Mouse (Mus musculus) urinary bladder, postnatal 14 days (tissue): ENCODE results near the gene Rapgef5.

Experiments used
- DNase-seq: peaks from one replicate; pipeline ENCODE4 v3.0.0; 2021; ENCODE audit warnings: low spot score

Gene Rapgef5

DNA sequence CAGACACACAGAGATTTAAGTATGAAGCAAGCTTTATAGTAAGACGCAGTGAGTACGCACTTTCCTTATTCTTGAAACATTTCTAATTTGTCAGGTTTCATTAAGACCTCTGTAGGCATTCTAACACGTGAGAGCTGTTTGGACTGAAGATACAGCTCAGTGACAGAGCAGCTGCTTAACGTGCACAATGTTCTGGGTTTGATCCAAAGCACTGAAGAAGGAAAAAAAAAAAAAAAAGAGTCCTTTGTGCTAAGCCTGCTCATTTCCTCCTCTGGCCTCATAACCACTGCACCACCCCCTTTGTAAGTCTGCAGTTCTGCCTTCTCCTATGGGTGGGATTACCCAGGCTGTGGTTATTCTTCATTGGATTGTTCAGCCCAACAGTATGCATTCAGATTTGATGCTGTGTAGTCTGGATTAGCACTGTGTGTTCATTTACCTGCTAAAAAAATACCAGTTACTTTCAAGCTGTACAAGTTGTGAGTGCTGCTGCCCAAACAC lies 103.3 kb downstream of the Rapgef5 start:
- DNase-seq, result no peak

DNA sequence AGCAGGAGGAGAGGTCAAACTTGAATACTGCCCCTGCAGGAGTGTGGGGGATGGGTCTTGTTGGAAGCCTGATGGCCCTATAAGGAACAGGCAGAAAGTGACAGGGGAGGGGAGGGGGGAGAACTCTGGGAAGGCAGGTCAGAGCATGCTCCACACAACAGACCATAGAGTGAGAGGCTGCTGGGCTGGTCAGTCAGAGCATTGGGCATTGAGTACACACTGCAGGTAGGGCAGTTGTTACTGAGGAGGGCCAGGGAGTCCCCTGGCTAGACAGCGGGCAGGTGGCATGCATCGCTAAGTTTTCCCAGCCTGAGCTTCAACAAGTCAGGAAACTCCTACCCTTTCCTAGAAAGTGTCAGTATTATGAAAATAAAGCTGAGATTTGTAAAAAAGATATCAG lies 106.7 kb downstream of the Rapgef5 start:
- no peak for DNase-seq

DNA sequence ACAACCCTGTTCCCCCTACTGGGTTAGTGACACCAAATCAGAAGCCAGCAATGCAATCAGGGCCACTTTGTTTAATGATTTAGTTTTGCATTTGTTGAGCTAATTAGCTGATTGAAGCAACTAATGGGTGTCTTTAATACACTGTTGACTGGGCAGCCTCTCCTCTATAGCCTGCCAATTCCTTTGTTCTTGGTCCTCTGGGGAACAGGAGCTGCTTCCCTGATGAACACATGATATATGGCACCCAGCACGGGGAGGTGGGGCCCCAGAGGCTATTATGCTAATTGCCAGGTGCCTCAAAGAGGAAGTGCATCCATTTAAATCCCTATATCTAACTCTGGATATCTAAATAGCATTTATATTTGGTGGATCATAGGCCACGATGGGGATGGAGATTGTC lies 111.0 kb downstream of the Rapgef5 start:
- DNase-seq, result no peak

DNA sequence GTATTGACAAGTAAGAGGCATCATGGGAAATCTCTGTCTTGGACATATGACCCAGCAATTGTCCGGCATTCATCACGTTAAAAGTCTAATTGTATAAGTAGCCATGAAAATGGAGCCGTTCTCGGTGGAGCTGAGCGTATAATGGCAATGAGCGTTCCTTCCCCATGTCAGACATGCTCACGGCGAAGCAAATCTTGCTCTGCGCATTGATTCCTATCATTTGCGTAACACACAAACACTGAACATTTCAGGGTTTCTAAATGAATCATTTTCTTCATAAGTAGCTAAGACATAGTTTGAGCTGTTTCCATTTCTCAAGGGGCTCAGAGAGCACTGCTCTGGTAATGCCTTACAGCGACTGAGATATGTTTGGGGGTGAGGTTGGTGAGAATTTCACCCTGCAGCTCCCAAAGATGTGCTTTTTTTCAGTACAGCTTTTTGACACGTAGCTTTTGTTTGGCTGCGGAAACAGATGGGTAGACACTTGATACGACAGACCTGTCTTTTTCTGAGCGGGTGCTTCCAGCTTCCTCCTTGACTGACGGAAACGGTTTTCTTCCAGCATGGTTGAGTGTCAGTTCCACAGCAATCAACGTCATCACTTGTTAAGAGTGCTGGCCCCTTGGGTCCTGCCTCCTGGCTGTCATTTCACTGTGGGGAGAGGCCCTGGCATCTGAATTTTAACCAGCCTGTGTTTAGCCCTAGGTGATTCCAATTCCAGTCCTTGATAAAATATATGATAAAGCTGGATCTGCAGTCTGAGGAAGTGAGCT lies 112.2 kb downstream of the Rapgef5 start:
- no peak for DNase-seq

DNA sequence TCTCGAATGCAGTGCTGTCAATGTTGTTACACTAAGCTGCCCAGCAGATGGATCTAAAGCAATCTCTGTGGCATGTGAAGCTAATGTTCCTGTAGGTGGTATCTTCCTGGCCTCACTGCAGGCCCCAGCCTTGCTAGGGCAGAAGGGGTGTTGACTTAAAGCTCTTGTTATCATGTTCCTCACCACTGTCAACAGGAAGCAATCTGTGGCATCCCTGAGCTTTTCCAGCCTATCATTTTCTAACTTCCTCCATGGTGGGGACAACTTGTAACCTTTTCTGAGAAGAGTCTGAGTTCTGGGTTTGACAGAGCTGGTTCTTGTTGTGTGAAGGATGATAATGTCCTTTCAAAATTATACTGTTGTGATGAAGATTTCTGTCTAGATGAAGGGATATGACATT lies 115.9 kb downstream of the Rapgef5 start:
- no peak for DNase-seq

DNA sequence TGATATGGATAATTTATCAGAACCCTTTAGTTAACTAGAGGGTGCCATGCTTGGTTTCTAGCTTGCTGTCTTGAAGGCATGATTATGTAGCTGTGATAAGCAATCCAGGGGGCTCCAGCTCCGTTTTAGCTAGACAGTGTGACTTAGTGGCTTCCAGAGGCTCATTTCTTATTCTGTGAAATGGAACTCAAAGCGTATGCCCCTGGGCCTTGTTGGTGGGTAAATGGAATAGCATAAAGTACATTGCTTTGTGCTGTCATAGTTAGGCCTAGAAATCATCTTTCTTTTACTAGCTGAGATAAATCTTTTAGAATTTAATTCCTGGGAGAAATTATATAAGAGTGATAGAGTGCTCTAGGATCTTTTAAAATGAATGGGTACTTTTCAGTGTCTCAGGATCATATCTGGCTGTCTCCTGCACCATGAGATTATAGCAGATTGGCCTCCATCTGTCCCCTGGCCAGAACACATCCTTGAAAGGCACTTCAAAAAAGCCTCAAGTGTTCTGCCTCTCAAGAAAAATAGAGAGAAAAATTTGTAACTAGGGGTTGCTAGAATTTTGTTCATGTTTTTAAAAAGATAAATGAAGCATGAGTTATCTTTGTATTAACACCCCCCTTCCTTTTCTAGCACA lies 120.0 kb downstream of the Rapgef5 start:
- DNase-seq, result no peak

DNA sequence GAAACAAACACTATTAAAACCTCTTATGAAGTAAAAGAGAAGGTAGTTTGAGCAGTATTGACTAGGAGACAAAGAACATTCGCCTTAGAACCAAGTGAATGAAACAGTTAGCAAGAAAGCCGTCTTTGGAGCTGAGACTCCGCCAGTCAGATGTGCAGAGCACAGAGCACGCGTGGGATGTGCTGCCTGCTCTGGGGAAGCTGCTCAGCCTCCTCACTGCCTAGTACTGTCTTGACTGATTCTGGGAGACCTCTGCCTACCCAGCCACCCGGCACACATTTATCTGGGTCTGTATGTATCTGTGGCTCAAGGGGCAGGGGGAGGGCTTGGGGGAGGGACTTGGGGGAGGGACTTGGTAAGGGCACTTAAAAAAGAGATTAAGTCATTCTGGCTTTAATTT lies 120.7 kb downstream of the Rapgef5 start:
- no peak for DNase-seq

DNA sequence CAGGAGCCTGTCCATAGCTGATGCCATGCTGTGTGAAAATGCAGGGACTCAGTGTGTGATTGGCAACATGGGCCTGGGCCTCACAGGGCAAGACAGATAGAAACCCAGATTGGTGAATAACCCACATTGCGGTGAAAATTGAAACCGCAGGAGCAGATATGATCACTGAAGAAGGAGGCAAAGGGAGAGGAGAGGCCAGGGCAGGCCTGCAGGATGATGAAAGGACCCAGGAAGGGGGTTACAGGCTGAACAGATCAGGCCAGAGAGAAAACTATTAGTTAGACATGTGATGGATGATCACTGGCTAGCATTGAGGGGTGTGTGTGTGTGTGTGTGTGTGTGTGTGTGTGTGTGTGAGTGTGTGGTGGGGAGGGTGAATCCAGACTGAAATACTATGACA lies 122.6 kb downstream of the Rapgef5 start:
- DNase-seq, result peak; percentile 35

DNA sequence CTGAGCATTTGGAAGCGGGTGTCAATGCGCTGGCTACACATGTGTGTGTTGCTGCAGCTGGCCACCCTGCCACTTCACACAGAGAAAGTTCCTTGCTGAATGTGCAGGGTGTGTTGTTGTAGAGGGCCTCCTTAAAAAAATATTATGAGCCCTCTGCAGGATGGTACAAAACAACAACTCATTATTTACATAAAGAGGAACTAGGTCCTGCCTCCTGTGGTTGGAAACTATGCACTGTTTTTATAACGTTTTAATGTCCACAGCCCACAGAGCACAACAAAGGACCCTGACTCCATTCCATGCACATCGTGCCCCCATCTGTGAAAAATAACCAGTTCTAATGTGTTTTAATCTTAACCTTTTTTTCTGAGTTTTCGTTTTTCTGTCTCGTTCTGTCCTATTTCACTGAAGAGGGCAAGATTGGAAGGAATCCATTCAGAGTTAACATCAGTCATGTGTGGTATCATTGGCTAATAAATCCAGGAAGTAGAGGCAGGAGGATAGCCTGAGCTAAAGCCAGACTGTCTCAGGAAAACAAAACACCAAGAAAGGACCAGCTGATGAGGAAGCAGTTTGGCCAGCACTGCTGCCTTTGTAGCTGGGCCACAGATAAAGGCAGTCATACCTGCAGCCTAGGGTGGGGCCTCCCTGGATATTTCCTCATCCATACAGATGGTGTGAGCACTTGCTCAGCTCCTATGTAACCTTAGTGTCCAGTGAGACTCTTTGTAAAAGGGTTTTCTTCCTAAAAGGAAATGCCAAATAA lies 123.3 kb downstream of the Rapgef5 start:
- DNase-seq, result no peak

DNA sequence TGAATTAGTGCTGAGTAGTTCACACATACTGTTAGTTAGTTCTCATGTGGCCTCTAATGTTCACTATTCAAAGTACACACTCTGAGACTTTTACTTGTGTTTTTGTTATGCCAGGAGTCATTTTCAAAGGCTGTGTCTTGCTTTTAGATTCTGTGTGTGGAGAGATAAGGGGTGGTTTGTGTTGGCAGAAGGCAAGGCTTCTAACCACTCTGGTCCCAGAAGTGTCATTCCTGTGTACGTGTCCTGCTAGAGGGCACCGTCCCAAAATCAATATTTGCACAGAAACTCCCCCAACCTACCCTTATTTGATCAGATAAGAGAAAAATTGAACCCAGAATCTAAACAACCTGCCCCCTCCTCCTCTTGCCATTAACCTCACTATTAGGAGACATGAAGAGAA lies 126.2 kb downstream of the Rapgef5 start:
- no peak for DNase-seq

DNA sequence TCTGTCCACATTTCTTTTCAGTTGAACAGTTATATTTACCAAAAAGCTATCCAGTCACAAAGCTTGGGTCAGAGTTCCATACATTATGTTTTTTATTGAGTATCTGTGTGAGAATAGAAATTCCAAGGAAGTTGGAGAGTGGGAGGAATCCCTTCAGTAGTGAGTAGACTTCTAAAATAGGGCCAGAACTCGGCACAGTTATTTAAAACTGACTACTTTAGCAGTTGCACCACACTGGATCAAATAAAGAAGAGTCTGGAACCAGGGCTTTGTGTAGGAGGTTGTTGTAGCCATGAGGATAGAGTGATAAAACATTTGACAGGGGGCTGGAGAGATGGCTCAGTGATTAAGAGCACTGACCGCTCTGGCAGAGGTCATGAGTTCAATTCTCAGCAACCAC lies 129.5 kb downstream of the Rapgef5 start:
- no peak for DNase-seq

DNA sequence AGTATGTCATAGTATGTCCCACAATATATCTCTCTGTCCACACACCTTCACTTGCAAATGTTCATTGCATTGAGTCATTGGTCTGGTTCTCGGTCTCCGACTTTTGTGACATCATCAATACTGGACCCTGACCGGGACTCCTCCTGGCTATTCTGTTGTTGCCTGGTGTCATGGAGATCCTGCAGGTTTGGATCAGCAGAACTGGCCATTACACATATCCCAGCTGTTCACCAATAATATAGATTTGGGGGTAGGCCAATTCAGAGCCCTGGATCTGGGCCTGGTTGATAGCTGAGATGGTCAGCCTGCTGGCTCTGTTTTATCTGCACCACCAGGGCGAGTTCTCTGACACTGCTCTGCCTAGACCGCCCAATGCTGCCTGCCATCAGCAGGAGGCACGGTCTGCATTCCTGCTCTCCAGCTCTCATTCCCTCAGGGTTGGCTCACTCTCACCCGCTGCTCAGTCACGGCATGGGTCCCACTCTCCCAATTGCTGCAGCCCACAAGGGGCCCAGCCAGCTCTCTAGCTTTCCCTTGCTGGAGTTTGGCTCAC lies 137.7 kb downstream of the Rapgef5 start:
- no peak for DNase-seq

DNA sequence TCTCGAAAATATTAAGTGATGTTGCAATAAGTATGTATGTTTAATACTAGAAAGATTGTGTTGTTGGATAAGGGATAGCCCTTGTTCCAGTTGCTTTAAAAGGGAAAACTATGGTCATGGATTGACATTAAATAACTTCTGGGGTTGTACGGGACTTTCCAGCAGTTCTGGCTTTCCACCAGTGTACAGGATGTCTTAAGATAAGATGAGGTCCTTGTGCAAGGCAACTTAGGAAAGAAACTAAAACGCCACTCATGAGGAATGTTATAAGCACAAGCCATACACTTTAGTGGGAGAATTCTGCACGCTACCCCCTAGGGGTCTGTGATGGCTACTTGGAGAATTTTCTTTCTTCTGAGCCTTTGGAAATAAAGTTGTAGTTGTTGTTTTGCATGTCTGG lies 140.7 kb downstream of the Rapgef5 start:
- DNase-seq, result no peak

DNA sequence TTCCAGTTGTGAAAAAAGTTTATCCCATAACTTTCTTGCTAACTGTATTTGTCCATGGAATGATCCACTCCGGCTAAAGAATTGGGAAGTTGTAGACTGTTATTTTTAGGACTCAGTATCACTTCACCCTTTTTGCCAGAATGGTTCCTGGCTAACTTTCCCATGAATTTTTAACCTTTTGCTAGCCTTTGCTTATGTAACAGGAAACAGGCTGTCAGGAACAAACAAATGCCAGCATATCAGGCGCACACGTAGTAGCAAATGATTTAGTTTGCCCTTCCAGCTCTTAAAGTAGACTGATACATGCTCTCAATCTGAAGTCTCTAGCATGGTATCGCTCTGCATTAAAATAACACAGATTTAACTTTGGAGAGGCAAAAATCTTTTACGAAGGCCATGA lies 141.5 kb downstream of the Rapgef5 start:
- DNase-seq, result no peak

DNA sequence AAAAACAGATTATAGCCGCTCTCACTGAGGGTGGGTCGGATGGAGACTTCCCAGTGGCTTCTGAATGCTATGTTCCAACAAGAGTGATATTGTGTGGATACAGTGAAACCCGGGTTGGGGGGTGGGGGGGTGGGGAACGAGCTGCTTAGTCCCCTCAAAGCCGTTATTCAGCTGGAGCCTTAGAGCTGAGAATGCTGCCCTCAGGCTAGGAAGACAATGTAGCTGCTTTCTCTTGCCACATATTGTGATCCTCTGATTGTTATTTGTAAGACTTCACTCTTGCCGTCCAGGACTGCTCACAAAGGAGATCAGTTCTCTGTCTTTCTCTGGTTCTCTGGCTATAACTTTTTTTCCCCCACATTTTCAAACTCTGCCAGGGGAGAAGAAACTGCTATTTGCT lies 142.5 kb downstream of the Rapgef5 start:
- no peak for DNase-seq

DNA sequence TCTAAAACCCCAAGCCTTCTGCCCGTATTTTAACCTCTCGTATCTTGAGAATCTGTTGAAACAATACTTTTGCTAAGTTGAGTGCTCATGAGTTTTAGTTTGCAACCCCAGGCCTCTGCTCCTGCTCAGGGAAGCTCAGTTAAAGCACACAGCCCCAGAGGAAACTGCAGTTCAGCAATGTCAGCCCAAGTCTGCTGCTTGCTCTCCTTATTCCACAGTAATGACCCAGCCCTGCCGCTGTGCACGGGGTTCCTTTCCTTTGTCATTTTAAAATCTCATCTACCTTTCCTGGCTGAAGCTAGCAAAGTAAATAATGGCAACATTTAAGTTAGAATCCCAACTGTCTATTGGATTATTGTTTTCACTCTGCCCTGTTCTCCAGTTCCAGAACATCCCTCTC lies 144.1 kb downstream of the Rapgef5 start:
- DNase-seq, result no peak

DNA sequence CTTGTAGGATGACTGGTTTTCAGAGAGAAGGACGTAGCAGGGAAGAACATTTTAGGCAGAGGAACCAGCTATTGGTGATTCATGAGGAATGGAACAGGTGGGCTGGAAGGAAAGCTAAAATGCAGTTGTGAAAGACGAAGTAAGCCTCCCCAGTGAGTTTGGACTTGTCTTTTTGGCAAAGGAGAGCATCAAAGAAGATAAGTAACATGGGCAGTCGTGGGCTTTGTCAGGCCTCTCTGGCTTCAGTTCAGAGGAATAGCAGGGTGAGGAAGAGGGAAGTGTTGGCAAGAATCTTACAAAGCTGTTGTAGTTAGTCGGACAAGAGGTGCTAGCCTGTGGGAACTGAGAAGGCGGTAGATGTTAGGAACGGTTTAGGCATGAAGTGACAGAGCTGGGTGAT lies 145.6 kb downstream of the Rapgef5 start:
- no peak for DNase-seq

DNA sequence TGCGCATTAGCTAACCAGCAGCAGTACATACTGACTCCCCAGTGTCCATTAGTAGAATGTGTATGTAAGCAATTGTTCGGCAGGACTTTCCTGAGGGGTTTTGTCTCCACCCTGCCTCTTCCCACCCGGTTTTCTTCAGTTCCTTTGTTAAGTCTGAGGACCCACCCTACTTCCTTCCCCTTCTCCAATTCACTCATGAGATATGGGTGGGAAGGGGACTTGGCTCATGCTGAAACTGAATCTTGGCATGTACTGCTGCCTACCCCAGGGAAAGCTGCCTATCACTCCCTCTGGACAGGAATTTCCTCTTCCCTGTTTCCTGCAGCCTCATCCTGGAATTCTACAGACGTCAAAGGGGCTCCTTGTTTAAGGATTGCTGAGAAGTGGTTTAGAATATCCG lies 147.4 kb downstream of the Rapgef5 start:
- no peak for DNase-seq

DNA sequence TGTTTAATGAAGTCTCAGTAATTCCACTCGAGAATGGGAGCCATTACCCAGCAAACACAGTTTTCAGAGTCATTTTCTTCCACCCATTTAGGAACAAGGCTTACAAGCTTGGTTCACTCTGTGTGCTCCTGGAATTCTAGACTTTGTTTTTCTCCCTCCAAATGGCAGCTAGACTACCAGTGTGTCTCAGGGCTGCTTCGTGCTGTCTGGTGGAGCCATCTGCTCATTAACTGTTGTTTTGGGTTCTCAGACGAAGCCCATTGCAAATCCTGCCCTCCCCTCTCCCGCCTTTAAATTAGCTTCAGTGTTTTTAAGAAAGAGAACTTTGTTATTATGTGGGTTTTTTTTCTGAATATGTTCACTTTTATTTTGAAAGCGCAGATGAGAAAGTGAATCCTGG lies 148.4 kb downstream of the Rapgef5 start:
- no peak for DNase-seq

DNA sequence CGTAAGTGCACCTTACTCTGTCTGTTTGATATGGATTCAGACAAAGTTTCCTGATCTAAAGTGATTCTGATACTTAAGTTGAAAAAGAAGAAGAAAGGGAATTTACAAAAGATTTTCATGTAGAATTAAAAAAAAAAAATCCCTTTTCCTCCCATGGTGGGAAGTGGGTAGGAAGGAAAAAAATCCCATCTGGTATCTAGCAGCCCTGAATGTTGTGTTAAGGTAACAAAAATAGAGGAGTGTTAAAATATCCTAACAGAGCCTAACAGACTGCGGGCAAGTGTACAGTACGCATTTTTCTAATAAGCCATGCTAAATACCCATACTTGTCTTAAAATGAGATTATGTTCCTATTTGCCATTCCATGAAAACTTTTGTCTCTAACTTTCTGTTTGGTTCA lies 150.1 kb downstream of the Rapgef5 start:
- no peak for DNase-seq

DNA sequence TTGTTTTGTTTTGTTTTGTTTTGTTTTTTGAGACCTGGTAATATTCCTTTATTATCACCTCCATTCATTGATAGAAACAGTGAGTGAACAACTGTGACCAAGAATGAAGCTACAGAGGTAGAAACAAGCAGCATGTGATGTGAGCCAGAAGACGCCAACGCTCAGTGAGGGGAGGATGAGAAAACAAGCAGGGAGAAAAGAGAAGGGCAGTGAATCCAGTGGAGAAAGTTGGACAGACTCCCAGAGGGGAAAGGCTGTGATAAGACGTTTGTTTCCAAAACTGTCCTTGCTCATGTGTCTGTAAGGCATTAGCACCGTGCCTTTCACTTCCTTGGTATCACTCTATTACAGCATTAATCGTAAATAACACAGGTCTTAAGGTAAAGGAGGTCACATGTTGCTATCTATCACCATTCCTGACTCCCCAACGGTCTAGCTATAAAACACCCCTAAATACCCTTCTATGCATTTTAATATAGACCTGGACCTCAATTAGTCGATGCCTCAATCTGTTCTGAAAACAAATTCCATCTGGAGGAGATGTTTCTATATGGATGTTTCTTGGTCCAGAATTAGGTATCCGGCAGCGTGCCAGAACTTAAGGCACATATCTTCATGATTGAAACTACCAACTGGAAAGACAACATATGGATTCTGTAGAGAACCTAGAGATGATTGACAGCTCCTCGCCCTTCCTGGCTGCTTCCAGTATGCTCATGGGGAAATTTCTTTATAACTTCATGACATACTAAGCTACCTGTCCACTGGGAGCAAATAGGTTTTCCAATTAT lies 153.5 kb downstream of the Rapgef5 start:
- no peak for DNase-seq

DNA sequence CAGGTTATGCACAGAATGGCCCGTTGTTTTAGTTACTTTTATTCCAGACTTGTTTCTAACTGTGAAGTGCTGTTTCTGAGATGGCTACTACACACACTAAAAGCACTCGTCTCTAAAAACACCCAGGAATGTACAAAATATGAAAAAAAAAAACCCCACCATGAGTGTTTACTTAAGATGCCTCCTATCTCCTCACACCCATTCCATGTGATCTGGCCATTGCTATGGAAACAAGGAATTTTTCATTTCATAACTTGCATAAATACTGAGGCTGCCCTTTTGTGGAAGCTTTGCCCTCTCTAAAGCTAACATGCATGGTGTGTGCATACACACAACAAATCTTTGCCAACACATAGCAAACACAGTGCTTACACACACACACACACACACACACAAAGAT lies 156.9 kb downstream of the Rapgef5 start:
- DNase-seq, result no peak
